13 mouse cellular contexts compared by ENCODE assay signal in genomic region chr13:43234869-43235585, GRCm38 (mm10).
DNase-seq lines count a peak whose midpoint lies in the region; ATAC-seq and TF ChIP-seq lines count a peak whose summit lies in the region.
"Had no signal": no experiment of that assay in that cellular context is flagged by ENCODE, and none has a peak within 500 bp of the region (broad histone marks: within the 10 kb centered on the region; RNA-seq: fewer than 3 reads in every experiment).

No protein-coding gene starts in this region.

- H3K9me3 ChIP-seq in lung, postnatal 0 days (ENCODE audit: low read length) = no peaks in the 10 kb centered on the region
- H3K9me3 ChIP-seq in hindbrain, embryonic 15.5 days = no peaks in the 10 kb centered on the region
- no peaks in the 10 kb centered on the region for H3K9me3 ChIP-seq in neural tube, embryonic 14.5 days (ENCODE audit: control insufficient read depth, low read length)
- H3K9me3 ChIP-seq: stomach, embryonic 15.5 days had no signal

- 0 out of 2 replicates have a peak, but pooled peaks have one; percentile 25 for ATAC-seq in frontal cortex, adult (ENCODE audit: low TSS enrichment)
- no peak for ATAC-seq in lung, postnatal 0 days
- no peak for ATAC-seq in hindbrain, embryonic 15.5 days (ENCODE audit: low FRiP score, low read depth)
- ATAC-seq in neural tube, embryonic 14.5 days (ENCODE audit: low read depth) = peak; percentile 56; the same call in 1 of the 2 replicates

- TF ChIP-seq EP300 in lung, postnatal 0 days (IDR thresholded peaks at IDR 0.05) = no peak

- 50% methylated on average over 9 of the region's 9 CpGs for WGBS in lung, postnatal 0 days
- WGBS in hindbrain, embryonic 15.5 days = 59% methylated on average over 9 of the region's 9 CpGs
- WGBS in neural tube, embryonic 14.5 days = 62% methylated on average over 9 of the region's 9 CpGs

- DNase-seq in frontal cortex, adult 2 months (ENCODE audit: extremely low spot score in 1 of 2, low spot score in 1 of 2) = no peak
- DNase-seq in lung, postnatal 0 days (ENCODE audit: low spot score) = no peak
- no peak for DNase-seq in lung, postnatal 14 days
- no peak for DNase-seq in urinary bladder, adult 2 months (ENCODE audit: low spot score)
- no peak for DNase-seq in right cerebral cortex, postnatal 36 days (ENCODE audit: low spot score in 2 of 2)
- DNase-seq: cerebellum, postnatal 36 days; gastrocnemius, postnatal 25 days; lung, postnatal 10 days had no signal

- no peak overlapping the region for H3K4me2 ChIP-seq in lung, postnatal 0 days (replicated peaks; ENCODE audit: low read depth, low read length)
- no peak overlapping the region for H3K4me2 ChIP-seq in hindbrain, embryonic 15.5 days
- no peak overlapping the region for H3K4me2 ChIP-seq in neural tube, embryonic 14.5 days (ENCODE audit: low read depth, low read length)
- H3K4me2 ChIP-seq: stomach, embryonic 15.5 days had no signal

- TF ChIP-seq CTCF in lung, postnatal 0 days (IDR thresholded peaks at IDR 0.05) = peak; percentile 34; the same call in 1 of the 2 replicates

- H3K4me3 ChIP-seq in lung, postnatal 0 days (ENCODE audit: low read depth, low read length) = no peak overlapping the region
- no peak overlapping the region for H3K4me3 ChIP-seq in hindbrain, embryonic 15.5 days
- H3K4me3 ChIP-seq in neural tube, embryonic 14.5 days (ENCODE audit: low read depth, low read length) = no peak overlapping the region
- H3K4me3 ChIP-seq: stomach, embryonic 15.5 days had no signal

- no peak overlapping the region for H3K27ac ChIP-seq in lung, postnatal 0 days (ENCODE audit: low read length)
- H3K27ac ChIP-seq in hindbrain, embryonic 15.5 days (replicated peaks) = peak overlapping the region; percentile 52
- peak overlapping the region; percentile 40; the same call in 1 of the 2 replicates for H3K27ac ChIP-seq in neural tube, embryonic 14.5 days (ENCODE audit: low read depth, low read length)
- H3K27ac ChIP-seq: stomach, embryonic 15.5 days had no signal

- H3K27me3 ChIP-seq in lung, postnatal 0 days (replicated peaks; ENCODE audit: insufficient read depth, low read length) = no peaks in the 10 kb centered on the region
- no peaks in the 10 kb centered on the region for H3K27me3 ChIP-seq in hindbrain, embryonic 15.5 days
- no peaks in the 10 kb centered on the region for H3K27me3 ChIP-seq in neural tube, embryonic 14.5 days (ENCODE audit: control insufficient read depth, insufficient read depth, low read length)
- H3K27me3 ChIP-seq: CH12.LX; stomach, embryonic 15.5 days had no signal

- no peak overlapping the region for H3K9ac ChIP-seq in lung, postnatal 0 days (replicated peaks; ENCODE audit: low read depth)
- H3K9ac ChIP-seq in hindbrain, embryonic 15.5 days = no peak overlapping the region
- H3K9ac ChIP-seq in neural tube, embryonic 14.5 days (replicated peaks; ENCODE audit: low read depth, low read length) = no peak overlapping the region
- H3K9ac ChIP-seq: stomach, embryonic 15.5 days had no signal

- no peaks in the 10 kb centered on the region for H3K36me3 ChIP-seq in lung, postnatal 0 days (ENCODE audit: insufficient read depth, low read length)
- no peaks in the 10 kb centered on the region for H3K36me3 ChIP-seq in hindbrain, embryonic 15.5 days
- H3K36me3 ChIP-seq in neural tube, embryonic 14.5 days (ENCODE audit: control insufficient read depth, insufficient read depth, low read length) = no peaks in the 10 kb centered on the region
- H3K36me3 ChIP-seq: stomach, embryonic 15.5 days had no signal

- H3K4me1 ChIP-seq in lung, postnatal 0 days (ENCODE audit: insufficient read depth, low read depth, low read length) = peaks cover 37% of the 10 kb centered on the region; the same call in 1 of the 2 replicates
- H3K4me1 ChIP-seq in hindbrain, embryonic 15.5 days (replicated peaks) = peaks cover 40% of the 10 kb centered on the region
- peaks cover 20% of the 10 kb centered on the region for H3K4me1 ChIP-seq in neural tube, embryonic 14.5 days (ENCODE audit: control insufficient read depth, insufficient read depth, low read length)

Comparison
In these comparisons a context has a peak if more than half of its experiments do, and no peak if none do; other contexts are left out.
1. ATAC-seq: peak in frontal cortex, adult (single experiment) and neural tube, embryonic 14.5 days (single experiment); none in lung, postnatal 0 days (single experiment) and hindbrain, embryonic 15.5 days (single experiment).